Mouse (Mus musculus): Measurements from ENCODE around the gene Mtmr12. TPM values are rescaled to one million over a fixed set of nuclear protein-coding genes. Genes with fewer than 3 reads are reported as not detected.

Mtmr12 gene
- polyA plus RNA-seq, 1 experiment, result 5.5 TPM

GRCm38 (mm10) chr15:12223393-12223792, 18.6 kb downstream of the Mtmr12 start:
- no peak for TF ChIP-seq GATA1 (IDR thresholded peaks at IDR 0.05; ENCODE audit: low read length)

- TF ChIP-seq GATA1 (IDR thresholded peaks at IDR 0.05; ENCODE audit: low read length), result no peak
Observed at GRCm38 (mm10) chr15:12224239-12224638, 19.4 kb downstream of the Mtmr12 start.

GRCm38 (mm10) chr15:12225062-12225461, 20.2 kb downstream of the Mtmr12 start:
- TF ChIP-seq GATA1 (IDR thresholded peaks at IDR 0.05; ENCODE audit: low read length), result no peak

- TF ChIP-seq GATA1 (IDR thresholded peaks at IDR 0.05; ENCODE audit: low read length), result no peak
Observed at GRCm38 (mm10) chr15:12226908-12227307, 22.1 kb downstream of the Mtmr12 start.

GRCm38 (mm10) chr15:12227355-12227754, 22.5 kb downstream of the Mtmr12 start:
- no peak for TF ChIP-seq GATA1 (IDR thresholded peaks at IDR 0.05; ENCODE audit: low read length)

GRCm38 (mm10) chr15:12229603-12230242, 24.9 kb downstream of the Mtmr12 start:
- no peak for TF ChIP-seq GATA1 (IDR thresholded peaks at IDR 0.05; ENCODE audit: low read length)

GRCm38 (mm10) chr15:12230243-12230935, 25.6 kb downstream of the Mtmr12 start:
- TF ChIP-seq GATA1 (IDR thresholded peaks at IDR 0.05; ENCODE audit: low read length), result peak; percentile 5

- no peak for TF ChIP-seq GATA1 (IDR thresholded peaks at IDR 0.05; ENCODE audit: low read length)
Observed at GRCm38 (mm10) chr15:12231462-12231861, 26.6 kb downstream of the Mtmr12 start.

GRCm38 (mm10) chr15:12232429-12232828, 27.6 kb downstream of the Mtmr12 start:
- no peak for TF ChIP-seq GATA1 (IDR thresholded peaks at IDR 0.05; ENCODE audit: low read length)

GRCm38 (mm10) chr15:12233021-12233420, 28.2 kb downstream of the Mtmr12 start:
- no peak for TF ChIP-seq GATA1 (IDR thresholded peaks at IDR 0.05; ENCODE audit: low read length)

GRCm38 (mm10) chr15:12235559-12235958, 30.7 kb downstream of the Mtmr12 start:
- TF ChIP-seq GATA1 (IDR thresholded peaks at IDR 0.05; ENCODE audit: low read length), result no peak

GRCm38 (mm10) chr15:12235983-12236382, 31.2 kb downstream of the Mtmr12 start:
- TF ChIP-seq GATA1 (IDR thresholded peaks at IDR 0.05; ENCODE audit: low read length), result no peak

- TF ChIP-seq GATA1 (IDR thresholded peaks at IDR 0.05; ENCODE audit: low read length), result no peak
Observed at GRCm38 (mm10) chr15:12236961-12237360, 32.1 kb downstream of the Mtmr12 start.

- no peak for TF ChIP-seq GATA1 (IDR thresholded peaks at IDR 0.05; ENCODE audit: low read length)
Observed at GRCm38 (mm10) chr15:12237539-12237938, 32.7 kb downstream of the Mtmr12 start.

- no peak for TF ChIP-seq GATA1 (IDR thresholded peaks at IDR 0.05; ENCODE audit: low read length)
Observed at GRCm38 (mm10) chr15:12238337-12238736, 33.5 kb downstream of the Mtmr12 start.

GRCm38 (mm10) chr15:12240705-12241328, 36.0 kb downstream of the Mtmr12 start:
- TF ChIP-seq GATA1 (IDR thresholded peaks at IDR 0.05; ENCODE audit: low read length), result no peak

- TF ChIP-seq GATA1 (IDR thresholded peaks at IDR 0.05; ENCODE audit: low read length), result no peak
Observed at GRCm38 (mm10) chr15:12243792-12244191, 39.0 kb downstream of the Mtmr12 start.

Measured in G1E-ER4 (cell line).